Mouse (Mus musculus) macrophage (primary cell): Measurements from ENCODE around the gene Ptprj. TPM values are rescaled to one million over a fixed set of nuclear protein-coding genes. Genes with fewer than 3 reads are reported as not detected.

Experiments
- H3K27ac ChIP-seq: fragments of 350-480 bp; formaldehyde crosslinking; 2 replicates; pipeline ENCODE4 v1.9.0; 2021
- H3K36me3 ChIP-seq: fragments of 350-480 bp; formaldehyde crosslinking; 2 replicates; pipeline ENCODE4 v1.9.0; 2021; ENCODE audit errors: inconsistent target
- H3K4me3 ChIP-seq: fragments of 350-480 bp; formaldehyde crosslinking; 2 replicates; pipeline ENCODE4 v1.9.0; 2021; ENCODE audit errors: inconsistent target
- H3K79me2 ChIP-seq: fragments of 350-480 bp; formaldehyde crosslinking; 2 replicates; pipeline ENCODE4 v1.9.0; 2021; ENCODE audit errors: inconsistent target
- WGBS: methylation state at CpG from one replicate; pipeline ENCODE4 v1.1.7; 2026; ENCODE audit warnings: inconsistent platforms; ENCODE audit not compliant: missing documents; 5-methylcytosine and 5-hydroxymethylcytosine counted together
- polyA plus RNA-seq: library from polyadenylated mRNA; stranded (reverse); fragments of 250-400 nt; gene quantifications from 3 replicates; pipeline ENCODE4 v1.2.4, GENCODE M21; 2018; ENCODE audit warnings: inconsistent platforms

Gene Ptprj
- polyA plus RNA-seq, 1 experiment from 2014 or later = 130 TPM

GRCm38 (mm10) chr2:90501708-90502107, 78.7 kb downstream of the Ptprj start:
- Histone ChIP-seq H3K4me3 (no peak overlapping the region), H3K27ac (no peak overlapping the region)

GRCm38 (mm10) chr2:90500892-90501291, 79.6 kb downstream of the Ptprj start:
- H3K4me3 ChIP-seq = no peak overlapping the region
- peaks cover 100% of the 10 kb centered on the region for H3K79me2 ChIP-seq
- H3K27ac ChIP-seq = no peak overlapping the region
- no peaks in the 10 kb centered on the region for H3K36me3 ChIP-seq

More at GRCm38 (mm10) chr2:90501708-90502107, 78.7 kb downstream of the Ptprj start:
- no peaks in the 10 kb centered on the region for H3K36me3 ChIP-seq
- WGBS = 52% methylated on average over 3 of the region's 3 CpGs
- peaks cover 100% of the 10 kb centered on the region for H3K79me2 ChIP-seq

- WGBS = 93% methylated on average over 1 of the region's 1 CpGs
- Histone ChIP-seq H3K79me2 (peaks cover 100% of the 10 kb centered on the region), H3K27ac (no peak overlapping the region), H3K36me3 (no peaks in the 10 kb centered on the region), H3K4me3 (no peak overlapping the region)
Observed at GRCm38 (mm10) chr2:90499002-90499401, 81.4 kb downstream of the Ptprj start.

GRCm38 (mm10) chr2:90497551-90497950, 82.9 kb downstream of the Ptprj start:
- 58% methylated on average over 3 of the region's 3 CpGs for WGBS
- no peaks in the 10 kb centered on the region for H3K36me3 ChIP-seq
- no peak overlapping the region for H3K4me3 ChIP-seq
- peaks cover 100% of the 10 kb centered on the region for H3K79me2 ChIP-seq
- no peak overlapping the region for H3K27ac ChIP-seq

- H3K27ac ChIP-seq = no peak overlapping the region
- peaks cover 100% of the 10 kb centered on the region for H3K79me2 ChIP-seq
- no peak overlapping the region for H3K4me3 ChIP-seq
- H3K36me3 ChIP-seq = no peaks in the 10 kb centered on the region
- WGBS = 80% methylated on average over 5 of the region's 5 CpGs
Observed at GRCm38 (mm10) chr2:90496680-90497074, 83.8 kb downstream of the Ptprj start.

GRCm38 (mm10) chr2:90496012-90496679, 84.3 kb downstream of the Ptprj start:
- H3K36me3 ChIP-seq = no peaks in the 10 kb centered on the region
- WGBS = 61% methylated on average over 4 of the region's 4 CpGs
- H3K4me3 ChIP-seq = no peak overlapping the region
- no peak overlapping the region for H3K27ac ChIP-seq
- peaks cover 100% of the 10 kb centered on the region for H3K79me2 ChIP-seq

GRCm38 (mm10) chr2:90490279-90491046, 90.0 kb downstream of the Ptprj start:
- H3K27ac ChIP-seq = peak overlapping the region; percentile 66
- H3K36me3 ChIP-seq = no peaks in the 10 kb centered on the region
- H3K4me3 ChIP-seq = no peak overlapping the region
- peaks cover 100% of the 10 kb centered on the region for H3K79me2 ChIP-seq
- 18% methylated on average over 13 of the region's 13 CpGs for WGBS

GRCm38 (mm10) chr2:90489839-90490238, 90.6 kb downstream of the Ptprj start:
- H3K4me3 ChIP-seq = no peak overlapping the region
- 92% methylated on average over 4 of the region's 4 CpGs for WGBS
- peak overlapping the region; percentile 66 for H3K27ac ChIP-seq
- peaks cover 100% of the 10 kb centered on the region for H3K79me2 ChIP-seq
- H3K36me3 ChIP-seq = no peaks in the 10 kb centered on the region

GRCm38 (mm10) chr2:90488690-90489590, 91.5 kb downstream of the Ptprj start:
- WGBS = 57% methylated on average over 8 of the region's 8 CpGs
- Histone ChIP-seq H3K4me3 (no peak overlapping the region), H3K79me2 (peaks cover 100% of the 10 kb centered on the region), H3K36me3 (no peaks in the 10 kb centered on the region), H3K27ac (peak overlapping the region; percentile 66)

- Histone ChIP-seq H3K4me3 (no peak overlapping the region), H3K79me2 (peaks cover 100% of the 10 kb centered on the region), H3K27ac (peak overlapping the region; percentile 66), H3K36me3 (no peaks in the 10 kb centered on the region)
- 72% methylated on average over 10 of the region's 11 CpGs for WGBS
Observed at GRCm38 (mm10) chr2:90487471-90488238, 92.8 kb downstream of the Ptprj start.

- 82% methylated on average over 3 of the region's 3 CpGs for WGBS
- Histone ChIP-seq H3K79me2 (peaks cover 100% of the 10 kb centered on the region), H3K4me3 (no peak overlapping the region), H3K36me3 (no peaks in the 10 kb centered on the region), H3K27ac (no peak overlapping the region)
Observed at GRCm38 (mm10) chr2:90486226-90486755, 94.2 kb downstream of the Ptprj start.

GRCm38 (mm10) chr2:90481505-90481904, 98.9 kb downstream of the Ptprj start:
- no peak overlapping the region for H3K4me3 ChIP-seq
- WGBS = 97% methylated on average over 6 of the region's 6 CpGs
- H3K79me2 ChIP-seq = peaks cover 100% of the 10 kb centered on the region

GRCm38 (mm10) chr2:90480747-90481308, 99.6 kb downstream of the Ptprj start:
- Histone ChIP-seq H3K79me2 (peaks cover 100% of the 10 kb centered on the region), H3K4me3 (no peak overlapping the region), H3K27ac (no peak overlapping the region), H3K36me3 (no peaks in the 10 kb centered on the region)
- WGBS = 96% methylated on average over 13 of the region's 13 CpGs

More at GRCm38 (mm10) chr2:90481505-90481904, 98.9 kb downstream of the Ptprj start:
- Histone ChIP-seq H3K36me3 (no peaks in the 10 kb centered on the region), H3K27ac (no peak overlapping the region)
